Mouse (Mus musculus): ENCODE measurements around the gene Kif5c. TPM values are rescaled to one million over a fixed set of nuclear protein-coding genes. Genes with fewer than 3 reads are reported as not detected.
A peak's percentile ranks its signal among the peaks of the same experiment; 100 is the strongest.

The Kif5c gene
- total RNA-seq, 2 experiments from 2014 or later, result 500 to 512 TPM

DNA sequence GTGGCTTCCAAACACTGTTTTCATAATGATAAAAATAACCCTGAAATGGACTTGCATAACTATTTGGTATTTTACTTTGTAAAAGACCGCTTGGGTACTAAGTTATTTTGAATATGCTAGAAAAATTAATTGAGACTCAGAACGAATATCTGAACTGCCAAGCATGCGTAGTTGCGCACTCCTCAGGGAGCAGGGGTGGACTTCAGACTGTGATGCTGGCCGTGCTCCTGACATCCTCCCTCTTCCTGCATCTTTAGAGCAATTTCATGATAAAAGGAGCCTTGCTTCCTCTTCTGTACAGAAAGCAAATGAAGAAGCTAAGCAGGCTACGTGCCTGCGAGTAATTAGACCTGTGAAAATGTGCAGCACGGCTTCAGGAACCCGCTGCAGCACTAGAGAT, 101.2 kb downstream of the Kif5c start:
- no peak for DNase-seq

DNA sequence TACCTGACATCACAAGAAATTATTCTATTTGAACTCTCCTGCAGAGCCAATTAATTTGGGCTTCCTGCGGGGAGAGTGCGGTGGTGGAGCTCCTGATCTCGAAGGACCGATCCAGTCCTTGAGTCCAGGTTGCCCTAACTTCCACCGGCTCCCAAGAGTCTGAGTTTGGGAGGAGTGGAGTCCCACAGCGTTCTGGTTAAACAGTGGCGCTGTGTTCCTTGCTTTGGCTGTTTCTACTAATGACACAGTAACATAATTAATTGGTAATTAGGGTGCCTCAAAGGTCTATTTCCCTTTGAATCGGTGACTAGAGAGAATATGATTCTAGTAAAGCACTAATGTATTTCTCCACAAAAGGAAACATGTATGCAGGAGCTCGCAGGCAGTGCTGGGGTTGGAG, 103.2 kb downstream of the Kif5c start:
- no peak for DNase-seq

DNA sequence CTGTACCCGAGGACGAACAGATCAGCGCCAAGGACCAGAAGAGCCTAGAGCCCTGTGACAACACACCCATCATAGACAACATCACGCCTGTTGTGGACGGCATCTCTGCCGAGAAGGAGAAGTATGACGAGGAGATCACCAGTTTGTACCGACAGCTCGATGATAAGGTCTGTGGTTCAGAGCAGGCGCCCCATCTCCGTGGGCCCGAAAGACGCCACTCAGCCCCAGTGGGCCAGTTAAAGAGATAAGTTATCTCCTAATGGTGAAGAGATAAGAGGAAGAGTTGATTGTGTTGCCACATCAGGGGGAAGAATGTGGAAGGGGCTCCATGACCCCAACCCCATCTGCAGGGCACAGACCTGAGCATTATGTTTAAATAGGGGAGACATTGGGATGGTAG, 103.9 kb downstream of the Kif5c start:
- DNase-seq, result no peak

DNA sequence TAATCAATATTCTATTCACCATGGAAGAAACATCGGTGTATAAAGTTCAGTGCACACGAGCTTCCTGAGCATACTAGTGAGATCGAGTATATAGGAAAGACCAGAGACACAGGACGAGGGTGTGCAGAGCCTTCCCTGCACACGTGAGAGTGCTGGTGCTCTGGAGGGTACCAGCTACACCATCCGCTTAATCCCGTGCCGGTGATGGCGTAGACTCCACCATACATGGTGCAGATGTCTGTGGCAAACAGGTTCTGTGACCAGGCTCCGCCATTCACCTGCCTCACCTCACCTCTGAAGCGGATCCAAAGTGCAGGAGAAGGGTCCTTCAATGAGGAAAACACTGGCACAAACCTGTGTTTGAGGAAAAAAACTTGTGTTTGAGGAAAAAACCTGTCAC, 107.6 kb downstream of the Kif5c start:
- DNase-seq, result no peak

DNA sequence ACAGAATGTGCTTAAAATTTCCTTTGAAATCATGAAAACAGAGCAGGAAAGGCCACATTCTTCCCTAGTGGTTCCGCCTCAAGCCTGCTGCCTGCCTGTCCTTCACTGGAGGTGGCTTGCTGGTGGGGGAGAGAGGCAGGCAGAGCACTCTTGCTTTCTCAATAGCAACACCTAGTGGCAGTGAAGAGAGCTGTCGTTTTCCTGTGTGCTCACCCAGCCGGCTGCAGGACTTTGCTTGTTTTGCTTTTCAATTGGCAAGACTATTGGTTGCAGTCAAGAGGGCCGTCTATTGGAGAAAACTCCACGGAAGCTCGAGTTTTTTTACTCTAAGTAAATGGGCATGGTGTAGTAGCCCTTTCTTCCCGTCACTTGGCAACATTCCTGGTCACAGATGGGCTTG, 108.1 kb downstream of the Kif5c start:
- peak; percentile 58 to 62 for DNase-seq

DNA sequence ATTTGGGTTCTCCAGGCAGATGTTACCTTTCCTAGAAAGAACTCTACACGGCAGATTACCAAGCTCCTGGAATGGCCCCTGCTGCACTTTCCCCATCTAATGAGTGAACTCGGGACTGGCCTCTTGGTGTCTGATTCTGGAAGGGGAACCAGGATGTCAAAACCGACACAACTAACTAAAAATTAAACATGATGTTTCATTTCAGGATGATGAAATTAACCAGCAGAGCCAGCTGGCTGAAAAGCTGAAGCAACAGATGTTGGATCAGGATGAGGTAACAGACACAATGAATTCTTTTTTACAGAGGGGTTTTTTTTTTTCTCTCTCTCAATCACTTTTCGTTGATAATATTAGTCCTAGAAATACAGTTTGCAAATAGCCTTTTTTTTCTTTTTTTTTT, 108.6 kb downstream of the Kif5c start:
- DNase-seq, result no peak

DNA sequence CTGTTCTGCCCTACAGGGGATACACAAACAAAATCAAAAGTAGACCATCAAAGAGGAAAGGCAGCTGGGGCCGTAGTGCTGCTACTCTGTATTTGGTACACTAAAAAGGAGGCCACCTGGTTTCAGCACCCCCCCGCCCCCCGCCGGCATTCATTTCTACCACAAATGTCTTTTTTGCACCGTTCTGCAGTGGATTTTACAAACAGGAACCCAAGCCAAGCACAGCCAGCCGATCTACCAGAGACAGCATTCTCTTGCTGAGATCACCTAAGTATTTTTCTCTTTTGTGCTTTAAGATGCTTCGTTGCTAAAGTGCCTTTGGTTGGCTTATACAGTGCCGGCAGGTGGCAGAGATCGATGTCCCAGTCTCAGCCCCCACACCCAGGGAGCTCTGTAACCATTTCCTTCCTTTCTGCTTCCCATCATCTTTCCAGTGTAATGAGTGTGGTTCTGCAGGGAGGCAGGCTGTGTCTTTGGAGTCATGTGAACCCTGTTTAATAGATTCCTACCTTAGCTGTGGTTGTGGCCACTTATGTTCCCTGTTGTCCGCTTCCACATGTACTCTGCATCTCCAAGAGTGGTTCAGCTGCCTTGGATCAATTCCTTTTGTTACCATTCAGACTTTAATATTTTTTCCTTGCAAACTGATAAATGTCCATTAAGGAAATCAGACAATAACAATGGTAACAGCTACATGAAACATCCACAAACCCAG, 110.0 kb downstream of the Kif5c start:
- DNase-seq, result no peak

DNA sequence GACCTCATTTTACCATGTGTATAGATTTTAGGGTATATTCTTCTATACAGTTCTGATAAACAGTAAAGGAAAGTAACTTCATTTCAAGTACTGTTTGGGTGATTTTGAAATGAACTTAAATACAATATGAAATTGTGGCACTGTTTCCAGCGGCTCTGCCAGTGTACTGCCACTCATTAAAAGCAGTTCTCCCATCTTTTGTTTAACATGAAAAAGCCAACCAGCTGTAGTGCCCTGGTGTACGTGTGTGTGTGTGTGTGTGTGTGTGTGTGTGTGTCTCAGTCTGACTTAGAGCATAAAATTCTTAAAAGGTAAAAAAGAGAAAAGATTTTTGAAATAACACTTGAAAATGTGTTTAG, 110.5 kb downstream of the Kif5c start:
- no peak for DNase-seq

DNA sequence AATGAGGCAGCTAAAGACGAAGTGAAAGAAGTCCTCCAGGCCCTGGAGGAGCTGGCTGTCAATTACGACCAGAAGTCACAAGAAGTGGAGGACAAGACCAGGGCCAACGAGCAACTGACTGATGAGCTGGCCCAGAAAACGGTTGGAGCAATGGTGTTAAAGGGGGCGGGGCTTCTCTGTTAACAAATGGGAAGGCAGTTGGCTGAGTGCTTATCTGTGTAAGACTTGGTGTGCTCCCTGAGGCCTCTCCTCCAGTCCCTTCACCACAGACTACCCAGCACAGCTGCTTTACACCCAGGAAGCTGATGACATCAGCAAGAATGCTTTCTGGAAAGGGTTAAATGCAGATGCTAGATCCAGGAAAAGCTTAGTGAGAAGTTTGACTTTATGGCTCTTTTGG, 111.1 kb downstream of the Kif5c start:
- DNase-seq, result no peak

DNA sequence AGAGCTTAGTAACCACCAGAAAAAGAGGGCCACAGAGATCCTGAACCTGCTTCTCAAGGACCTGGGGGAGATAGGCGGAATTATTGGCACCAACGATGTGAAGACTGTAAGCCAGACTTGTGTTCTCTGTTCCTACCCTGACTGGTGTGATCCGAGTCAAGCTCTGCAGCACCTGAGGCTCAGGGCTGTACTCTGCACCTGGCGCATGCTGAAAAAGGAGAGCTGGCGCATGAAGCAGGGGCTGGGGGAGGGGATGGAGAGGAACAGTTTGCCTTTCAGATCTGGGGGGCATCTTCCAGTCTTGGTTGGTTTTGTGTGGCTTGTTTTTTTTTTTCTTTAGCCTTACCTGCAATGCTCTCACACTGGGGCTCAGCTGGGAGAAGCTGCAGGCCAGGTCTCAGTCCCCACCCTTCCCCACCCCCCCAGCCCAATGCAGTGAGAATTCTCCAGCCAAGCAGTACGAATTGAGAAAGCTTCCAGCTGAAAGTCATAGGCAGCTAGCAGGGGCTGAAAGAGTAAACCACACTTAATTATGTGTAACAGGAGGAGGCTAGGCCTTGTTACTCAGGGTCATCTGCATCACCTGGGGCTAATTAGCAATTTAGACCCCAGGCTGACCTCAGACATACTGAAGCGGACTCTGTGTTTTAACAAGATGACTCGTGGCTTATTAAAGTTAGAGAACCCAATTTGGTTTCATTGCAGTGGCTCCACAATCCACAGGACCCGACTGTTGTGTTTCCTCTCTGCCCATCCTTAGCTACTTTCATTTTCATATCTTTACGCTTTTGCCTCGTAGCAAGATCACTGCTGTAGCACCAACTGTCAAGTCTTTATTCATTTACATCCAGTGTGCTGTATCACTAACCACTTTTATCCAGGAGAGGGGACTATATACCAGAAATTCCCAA, 113.9 kb downstream of the Kif5c start:
- DNase-seq, result no peak

DNA sequence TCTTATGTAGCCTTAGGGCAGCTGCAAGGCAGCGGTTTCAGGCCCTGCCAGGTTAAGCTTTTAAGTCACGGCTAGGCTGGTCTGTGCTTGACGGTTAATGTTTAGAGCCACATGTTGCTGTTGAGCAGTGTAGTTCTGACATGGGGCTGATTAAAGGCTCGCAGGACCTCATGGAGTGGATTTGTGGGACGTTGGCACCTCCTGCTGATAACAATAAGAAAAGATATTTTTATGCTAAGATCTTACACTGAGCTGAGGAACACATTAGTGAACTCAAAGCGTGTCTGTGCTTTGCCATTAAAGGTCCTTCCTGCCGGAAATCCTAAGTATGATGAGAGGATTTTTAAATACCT, 114.5 kb downstream of the Kif5c start:
- DNase-seq, result no peak

DNA sequence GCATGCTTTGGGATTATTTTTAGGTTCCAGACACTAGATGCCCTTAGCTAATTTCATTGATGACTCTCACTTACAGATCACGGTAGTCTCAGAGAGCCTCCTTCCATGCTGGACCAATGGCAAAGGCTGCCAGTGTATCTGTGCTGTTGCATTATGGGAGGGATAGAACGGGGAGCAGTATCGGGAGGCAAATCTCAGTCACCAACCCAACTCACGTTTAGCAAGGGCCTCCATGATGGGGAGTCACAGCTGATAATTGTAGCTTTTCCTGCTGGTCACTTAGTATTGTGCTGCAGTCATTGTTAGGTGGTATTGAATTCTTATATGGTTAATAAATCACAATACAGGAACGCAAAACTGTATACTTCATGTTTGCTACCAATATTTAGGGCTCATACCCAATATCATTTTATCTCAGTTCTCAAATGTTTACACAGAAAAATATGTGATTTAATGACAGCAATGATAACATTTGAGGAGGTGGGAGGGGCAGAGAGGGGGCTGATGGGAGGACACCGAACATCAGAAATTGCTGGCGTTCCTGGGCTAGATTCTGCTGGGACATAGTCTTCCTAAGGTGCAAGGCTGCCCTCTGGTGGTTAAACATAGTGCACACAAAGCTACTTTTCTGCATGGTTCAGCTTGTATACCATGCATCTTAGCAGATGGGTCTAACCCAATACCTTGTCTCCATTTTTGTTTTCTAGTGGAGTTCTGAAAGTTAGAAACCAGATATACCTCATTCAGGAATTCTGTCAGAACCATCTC, 115.1 kb downstream of the Kif5c start:
- DNase-seq, result peak in 1 of 2 experiments; percentile 71

DNA sequence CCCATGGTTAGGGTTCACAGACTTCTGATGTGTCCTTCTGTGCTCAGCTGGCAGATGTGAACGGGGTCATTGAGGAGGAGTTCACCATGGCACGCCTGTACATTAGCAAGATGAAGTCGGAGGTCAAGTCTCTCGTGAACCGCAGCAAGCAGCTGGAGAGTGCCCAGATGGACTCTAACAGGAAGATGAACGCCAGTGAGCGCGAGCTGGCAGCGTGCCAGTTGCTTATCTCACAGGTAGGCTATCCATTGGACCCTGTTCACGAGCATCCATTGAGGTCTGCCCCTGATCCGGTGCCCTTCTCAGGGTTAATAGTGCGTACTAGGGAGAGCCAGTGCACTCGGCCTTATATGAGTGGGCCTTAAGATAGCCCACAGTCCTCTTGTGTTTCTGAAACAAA, 116.3 kb downstream of the Kif5c start:
- DNase-seq, result no peak

DNA sequence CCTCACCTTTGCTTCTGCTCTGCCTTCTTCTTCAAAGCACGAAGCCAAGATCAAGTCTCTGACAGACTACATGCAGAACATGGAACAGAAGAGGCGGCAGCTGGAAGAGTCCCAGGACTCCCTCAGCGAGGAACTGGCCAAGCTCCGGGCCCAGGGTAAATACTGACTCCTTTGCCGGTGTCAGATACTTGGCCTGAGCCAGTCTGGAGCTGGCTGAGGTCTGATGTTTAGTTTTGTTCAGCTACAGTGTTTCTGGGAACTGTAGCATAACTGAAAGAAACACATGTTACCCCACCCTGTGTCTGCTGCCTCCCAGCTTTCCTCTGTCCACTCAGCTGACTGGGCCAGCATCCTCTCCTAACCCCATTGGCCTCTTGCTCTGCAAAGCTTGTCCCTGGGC, 119.9 kb downstream of the Kif5c start:
- DNase-seq, result no peak

DNA sequence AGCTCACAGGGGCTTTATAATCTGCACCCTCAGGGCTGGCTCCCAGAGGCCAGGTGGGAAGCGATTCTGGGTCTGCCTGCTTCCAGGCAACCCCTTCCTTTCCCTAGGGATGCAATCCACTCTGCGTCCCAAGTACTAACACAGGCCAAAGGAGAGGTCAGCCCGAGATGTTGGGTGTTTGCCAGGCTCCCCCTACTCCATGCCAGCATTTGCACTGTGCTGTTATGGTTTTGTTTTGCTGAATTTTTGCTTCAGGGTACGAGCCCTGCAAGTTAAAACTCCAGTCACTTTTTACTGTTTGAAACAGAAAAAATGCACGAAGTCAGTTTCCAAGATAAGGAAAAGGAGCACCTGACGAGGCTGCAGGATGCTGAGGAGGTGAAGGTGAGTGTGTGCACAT, 121.9 kb downstream of the Kif5c start:
- DNase-seq, result no peak

DNA sequence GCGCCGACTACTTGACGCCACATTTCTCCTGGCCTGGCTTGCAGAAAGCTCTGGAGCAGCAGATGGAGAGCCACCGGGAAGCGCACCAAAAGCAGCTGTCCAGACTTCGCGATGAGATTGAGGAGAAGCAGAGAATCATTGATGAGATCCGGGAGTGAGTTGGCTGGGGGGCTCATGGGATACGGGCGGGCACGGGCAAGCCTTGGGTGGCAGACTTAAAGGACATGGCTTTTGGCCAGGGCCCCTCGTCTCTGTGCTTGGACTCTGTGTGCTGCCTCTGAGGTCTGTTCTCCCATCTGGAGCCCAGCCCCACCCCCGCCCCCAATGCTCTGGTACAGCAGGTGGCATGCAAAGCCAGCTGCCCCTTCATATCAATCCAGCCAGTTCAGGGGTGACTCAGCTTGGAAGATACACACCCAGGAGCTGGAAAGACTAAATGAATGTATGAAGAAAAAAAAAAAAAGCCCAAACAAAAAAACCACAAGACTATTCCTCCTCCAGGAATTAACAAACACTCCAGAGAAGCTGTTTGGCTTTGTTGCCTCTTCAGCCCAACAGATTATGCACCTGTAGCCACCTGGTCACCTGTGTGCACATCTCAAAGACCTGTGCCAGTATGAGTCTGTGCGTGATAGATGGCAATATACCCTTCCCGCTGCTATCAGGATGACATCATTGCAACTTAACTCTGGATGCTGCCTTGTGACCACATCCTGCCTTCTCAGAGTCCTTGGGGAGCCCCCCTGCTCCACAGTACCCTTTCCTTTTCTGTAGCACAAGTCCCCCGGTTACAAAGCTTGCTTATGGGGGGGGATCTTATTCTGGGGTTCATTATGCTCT, 123.0 kb downstream of the Kif5c start:
- DNase-seq, result peak; percentile 63 to 71

DNA sequence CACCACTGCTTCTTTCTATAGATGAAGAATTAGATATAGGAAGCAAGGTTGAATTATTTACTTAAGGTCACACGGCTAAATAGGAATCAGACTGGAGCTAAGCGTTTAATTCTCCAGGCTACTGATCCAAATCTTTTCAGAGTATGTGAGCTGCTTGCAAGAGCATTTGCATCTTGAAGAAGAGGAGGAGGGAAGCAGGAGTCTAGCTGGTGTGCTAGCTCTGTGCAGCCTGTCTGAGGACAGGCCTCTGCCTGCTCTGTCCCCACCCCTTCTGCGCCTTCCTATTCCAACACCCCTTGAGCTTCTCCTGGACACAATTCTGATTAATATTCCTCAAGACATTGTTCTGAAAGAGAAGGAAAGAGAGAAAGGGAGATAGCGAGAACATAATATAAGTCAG, 123.8 kb downstream of the Kif5c start:
- no peak for DNase-seq

DNA sequence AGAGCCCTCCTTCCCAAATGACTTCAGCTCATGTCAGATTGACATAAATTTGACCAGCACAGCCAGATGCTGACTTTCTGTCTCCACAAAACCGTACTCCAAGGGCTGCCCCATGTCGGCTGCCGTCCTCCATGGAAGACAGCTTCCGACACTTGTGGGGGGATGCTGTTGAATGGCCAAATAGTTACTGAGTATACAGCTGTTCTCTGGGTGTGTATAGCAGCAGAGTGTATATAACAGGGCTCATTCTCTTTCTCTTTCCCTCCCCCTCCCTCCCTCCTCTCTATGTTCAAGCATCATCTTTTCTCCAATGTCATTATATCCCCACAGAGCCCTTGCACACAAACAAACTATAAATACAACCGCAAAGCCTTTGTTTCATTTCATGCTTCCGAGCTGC, 124.7 kb downstream of the Kif5c start:
- DNase-seq, result no peak

DNA sequence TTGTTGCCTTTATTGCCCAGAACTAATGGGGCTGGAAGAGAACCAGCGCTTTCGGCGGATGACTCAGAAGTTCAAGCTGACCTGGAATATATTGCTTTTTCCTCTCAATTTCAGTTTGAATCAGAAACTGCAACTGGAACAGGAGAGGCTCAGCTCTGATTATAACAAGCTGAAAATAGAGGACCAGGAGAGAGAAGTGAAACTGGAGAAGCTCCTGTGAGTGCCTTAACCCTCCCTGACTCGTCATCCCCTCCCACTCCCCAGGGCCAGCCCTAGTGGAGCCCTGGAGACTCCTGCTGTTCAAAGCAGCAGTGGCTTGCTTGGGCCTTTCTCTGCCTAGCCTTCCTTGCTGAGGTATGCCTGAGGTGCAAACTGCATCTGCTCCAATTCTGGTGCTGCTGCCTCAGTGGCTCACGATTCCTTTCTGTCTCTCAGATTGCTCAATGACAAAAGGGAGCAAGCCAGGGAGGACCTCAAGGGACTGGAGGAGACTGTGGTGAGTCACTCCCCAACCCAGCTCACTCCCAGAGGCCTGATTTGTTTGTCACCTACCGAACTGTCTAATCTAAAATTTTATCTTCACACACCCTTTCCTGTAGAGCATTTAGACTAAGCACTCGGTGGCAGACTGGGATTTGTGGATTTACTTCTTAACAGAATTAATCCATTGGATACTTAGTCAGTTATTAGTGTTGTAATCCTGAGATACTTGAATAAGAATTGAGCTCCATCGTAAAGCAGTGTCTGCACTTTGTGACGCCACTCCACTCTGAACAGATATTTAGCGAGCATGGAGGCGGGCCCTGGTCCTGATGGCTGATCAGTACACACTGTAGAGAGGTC, 125.4 kb downstream of the Kif5c start:
- DNase-seq, result no peak

DNA sequence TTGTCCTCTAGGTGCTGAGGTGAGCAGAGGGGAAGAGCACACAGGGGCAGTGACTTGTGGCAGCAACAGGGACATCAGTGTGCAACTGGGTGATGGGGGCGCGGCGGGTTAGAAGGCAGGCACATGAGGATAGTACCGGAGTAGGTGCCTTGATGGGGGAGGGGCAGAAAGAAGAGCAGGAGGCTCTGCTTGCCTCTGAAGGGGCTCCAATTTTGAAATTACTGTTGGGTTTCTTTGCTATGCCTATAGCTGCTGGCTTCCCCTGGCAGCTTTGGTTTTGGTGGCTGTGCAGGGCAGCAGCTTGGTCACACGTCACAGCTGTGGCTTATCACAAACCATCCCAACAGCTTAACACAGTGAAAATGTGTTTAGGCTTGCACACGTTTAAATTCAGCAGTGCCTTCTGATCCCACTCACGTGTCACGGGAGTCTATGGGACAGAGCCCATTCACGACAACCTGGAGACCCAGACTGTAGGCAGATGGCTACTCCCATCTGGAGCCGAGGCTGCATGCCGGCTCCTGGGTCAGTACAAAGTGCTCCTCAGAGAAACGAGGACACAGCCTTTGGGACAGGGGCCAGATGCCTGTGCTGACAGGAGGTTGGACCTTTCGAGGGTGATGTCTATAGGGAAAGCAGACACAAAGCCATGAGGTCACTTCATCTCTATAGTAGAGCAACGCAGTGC, 126.1 kb downstream of the Kif5c start:
- no peak for DNase-seq

DNA sequence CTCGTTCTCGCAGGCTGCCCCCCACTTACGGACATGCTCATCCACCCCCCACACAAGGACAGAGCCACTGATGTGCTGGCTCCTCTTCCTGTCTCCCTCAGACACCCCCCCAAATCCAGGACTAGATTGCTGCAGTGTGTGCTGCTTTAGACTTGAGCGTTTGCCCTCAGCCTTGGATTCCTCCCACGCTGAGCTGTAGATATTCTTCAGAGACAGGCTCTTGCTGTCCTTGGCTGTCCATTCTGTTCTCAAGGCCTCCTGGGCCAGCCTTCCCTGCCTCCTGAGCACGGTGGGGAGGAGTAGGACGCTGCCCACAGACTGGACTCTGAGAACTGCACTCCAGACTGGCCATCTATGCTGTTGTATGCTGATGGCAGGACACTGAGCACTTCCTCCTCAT, 127.8 kb downstream of the Kif5c start:
- no peak for DNase-seq
